11 mouse cellular contexts compared by ENCODE assay signal in the genomic region with DNA sequence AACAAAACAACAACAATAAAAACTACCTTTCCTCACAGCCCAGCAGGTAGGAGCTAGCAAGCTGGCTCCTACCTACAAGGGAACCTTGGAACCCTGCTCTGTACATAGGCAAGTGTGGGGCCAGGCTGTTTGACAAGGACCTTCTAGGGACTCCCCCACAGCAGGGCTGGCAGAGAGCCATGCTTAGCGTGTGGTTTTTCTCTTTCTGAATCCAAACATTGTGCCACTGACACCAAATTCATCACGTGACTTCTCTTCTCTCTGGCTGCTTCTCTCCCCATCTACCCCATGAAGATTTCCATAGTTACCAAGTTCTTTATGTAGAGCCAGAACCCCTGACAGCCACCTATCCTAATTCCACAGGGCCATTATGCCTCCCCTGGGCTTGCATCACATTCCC. TPM values are rescaled to one million over a fixed set of nuclear protein-coding genes. Genes with fewer than 3 reads are reported as not detected.
DNase-seq lines count a peak whose midpoint lies in the region; ATAC-seq lines count a peak whose summit lies in the region.
"Had no signal": no experiment of that assay in that cellular context is flagged by ENCODE, and none has a peak within 500 bp of the region (broad histone marks: within the 10 kb centered on the region; RNA-seq: fewer than 3 reads in every experiment).

No protein-coding gene starts in this region.

- peak overlapping the region; percentile 89; the same call in 1 of the 2 replicates for H3K27ac ChIP-seq in neural tube, embryonic 11.5 days (ENCODE audit: low read depth, low read length)
- H3K27ac ChIP-seq in forebrain, embryonic 15.5 days (replicated peaks), result peak overlapping the region; percentile 96
- H3K27ac ChIP-seq in midbrain, embryonic 16.5 days (ENCODE audit: low read length), result peak overlapping the region; percentile 92
- H3K27ac ChIP-seq in intestine, embryonic 16.5 days (ENCODE audit: low read length), result no peak overlapping the region
- H3K27ac ChIP-seq: intestine, embryonic 15.5 days; limb, embryonic 15.5 days had no signal

- peak; percentile 40 to 60 for DNase-seq in cerebellum, postnatal 10 days
- no peak for DNase-seq in cerebellum, adult 11-12 months
- DNase-seq in neural tube, embryonic 11.5 days (ENCODE audit: low spot score), result no peak
- DNase-seq in neural tube, embryonic 10.5 days (ENCODE audit: extremely low spot score, low spot score), result no peak
- DNase-seq in kidney, adult 11 months, result no peak
- DNase-seq: lung, postnatal 36 days had no signal

- H3K4me3 ChIP-seq in neural tube, embryonic 11.5 days (ENCODE audit: low read depth, low read length), result no peak overlapping the region
- no peak overlapping the region for H3K4me3 ChIP-seq in forebrain, embryonic 15.5 days
- H3K4me3 ChIP-seq in midbrain, embryonic 16.5 days (ENCODE audit: low read depth, low read length), result no peak overlapping the region
- H3K4me3 ChIP-seq in intestine, embryonic 16.5 days (ENCODE audit: low read length), result no peak overlapping the region
- H3K4me3 ChIP-seq: intestine, embryonic 15.5 days; limb, embryonic 15.5 days had no signal

- ATAC-seq in neural tube, embryonic 11.5 days (ENCODE audit: insufficient read depth, low FRiP score, low TSS enrichment), result no peak; the same call in 1 of the 2 replicates
- ATAC-seq in forebrain, embryonic 15.5 days (replicated peaks), result no peak
- ATAC-seq in midbrain, embryonic 16.5 days, result no peak
- ATAC-seq in intestine, embryonic 16.5 days, result no peak

- H3K9me3 ChIP-seq in neural tube, embryonic 11.5 days (ENCODE audit: control insufficient read depth, low read length), result no peaks in the 10 kb centered on the region
- no peaks in the 10 kb centered on the region for H3K9me3 ChIP-seq in forebrain, embryonic 15.5 days
- H3K9me3 ChIP-seq in midbrain, embryonic 16.5 days (replicated peaks; ENCODE audit: control insufficient read depth, low read length, poor library complexity, severe bottlenecking), result no peaks in the 10 kb centered on the region
- no peaks in the 10 kb centered on the region for H3K9me3 ChIP-seq in intestine, embryonic 16.5 days (ENCODE audit: control insufficient read depth, low read length)
- H3K9me3 ChIP-seq: intestine, embryonic 15.5 days; limb, embryonic 15.5 days had no signal

- no peak overlapping the region for H3K9ac ChIP-seq in neural tube, embryonic 11.5 days (ENCODE audit: low read length)
- no peak overlapping the region for H3K9ac ChIP-seq in forebrain, embryonic 15.5 days (replicated peaks)
- H3K9ac ChIP-seq in midbrain, embryonic 16.5 days (ENCODE audit: low read depth, low read length), result no peak overlapping the region
- no peak overlapping the region for H3K9ac ChIP-seq in intestine, embryonic 16.5 days (ENCODE audit: low read depth, low read length)
- H3K9ac ChIP-seq: intestine, embryonic 15.5 days; limb, embryonic 15.5 days had no signal

- no peak overlapping the region for H3K4me2 ChIP-seq in neural tube, embryonic 11.5 days (ENCODE audit: low read depth)
- H3K4me2 ChIP-seq in forebrain, embryonic 15.5 days (replicated peaks), result no peak overlapping the region
- no peak overlapping the region for H3K4me2 ChIP-seq in midbrain, embryonic 16.5 days (ENCODE audit: low read length)
- H3K4me2 ChIP-seq in intestine, embryonic 16.5 days (ENCODE audit: low read depth, low read length), result no peak overlapping the region
- H3K4me2 ChIP-seq: limb, embryonic 15.5 days had no signal

- 47% methylated on average over 2 of the region's 2 CpGs for WGBS in neural tube, embryonic 11.5 days
- WGBS in forebrain, embryonic 15.5 days, result 11% methylated on average over 2 of the region's 2 CpGs
- WGBS in midbrain, embryonic 16.5 days, result 11% methylated on average over 2 of the region's 2 CpGs
- 42% methylated on average over 2 of the region's 2 CpGs for WGBS in intestine, embryonic 16.5 days

- H3K36me3 ChIP-seq in neural tube, embryonic 11.5 days (ENCODE audit: control insufficient read depth, insufficient read depth, low read length), result no peaks in the 10 kb centered on the region
- H3K36me3 ChIP-seq in forebrain, embryonic 15.5 days, result no peaks in the 10 kb centered on the region
- H3K36me3 ChIP-seq in midbrain, embryonic 16.5 days (ENCODE audit: control insufficient read depth, insufficient read depth, low read length), result no peaks in the 10 kb centered on the region
- H3K36me3 ChIP-seq in intestine, embryonic 16.5 days (ENCODE audit: control insufficient read depth, insufficient read depth, low read length), result no peaks in the 10 kb centered on the region
- H3K36me3 ChIP-seq: intestine, embryonic 15.5 days; limb, embryonic 15.5 days had no signal

- H3K27me3 ChIP-seq in neural tube, embryonic 11.5 days (ENCODE audit: control insufficient read depth, insufficient read depth, low read length), result no peaks in the 10 kb centered on the region
- H3K27me3 ChIP-seq in forebrain, embryonic 15.5 days, result no peaks in the 10 kb centered on the region
- no peaks in the 10 kb centered on the region for H3K27me3 ChIP-seq in midbrain, embryonic 16.5 days (ENCODE audit: control insufficient read depth, insufficient read depth, low read depth, low read length)
- no peaks in the 10 kb centered on the region for H3K27me3 ChIP-seq in intestine, embryonic 16.5 days (replicated peaks; ENCODE audit: control insufficient read depth, insufficient read depth, low read length)

- peaks cover 21% of the 10 kb centered on the region for H3K4me1 ChIP-seq in neural tube, embryonic 11.5 days (ENCODE audit: control insufficient read depth, insufficient read depth, low read length)
- peaks cover 49% of the 10 kb centered on the region for H3K4me1 ChIP-seq in forebrain, embryonic 15.5 days
- H3K4me1 ChIP-seq in midbrain, embryonic 16.5 days (ENCODE audit: control insufficient read depth, insufficient read depth, low read length), result peaks cover 44% of the 10 kb centered on the region
- peaks cover 4% of the 10 kb centered on the region for H3K4me1 ChIP-seq in intestine, embryonic 16.5 days (ENCODE audit: control insufficient read depth, insufficient read depth, low read length)

RNA-seq across cellular contexts. Expression of gene Pmfbp1, which starts 30.8 kb away (rescaled TPM):
- polyA plus RNA-seq in neural tube, embryonic 11.5 days (2014; fragmentation: Nextera tagmentation; extraction: Ambion mirVana), result 1.1 and 2.1 TPM in 2 replicates
- 0.11 and 0.29 TPM in 2 replicates for polyA plus RNA-seq in forebrain, embryonic 15.5 days (2015; fragmentation: Nextera tagmentation; extraction: Ambion mirVana)
- 1.7 and 2.1 TPM in 2 replicates for polyA plus RNA-seq in midbrain, embryonic 16.5 days (2015; fragmentation: Nextera tagmentation; extraction: Ambion mirVana)
- polyA plus RNA-seq in intestine, embryonic 16.5 days (2015; fragmentation: Nextera tagmentation; extraction: Ambion mirVana), result not detected in 2 replicates
- polyA plus RNA-seq: intestine, embryonic 15.5 days had no signal

Comparison
In these comparisons a context has a peak if more than half of its experiments do, and no peak if none do; other contexts are left out.
1. DNase-seq: peak in cerebellum, postnatal 10 days (2 of 2); none in cerebellum, adult 11-12 months (single experiment), neural tube, embryonic 11.5 days (single experiment), neural tube, embryonic 10.5 days (single experiment) and kidney, adult 11 months (single experiment).